Mouse (Mus musculus) heart, adult 2 months (tissue): ENCODE measurements at regions not wholly inside any gene's neighbourhood (a gene's known extent, or its start where the extent isn't known, plus 50 kb on each side); places are given as distances from the start of the nearest gene placed in this dataset.

Source experiments
- CTCF ChIP-seq: fragments of 200-600 bp; IDR thresholded peaks from 2 replicates; pipeline ENCODE4 v1.8.1; 2022; ENCODE audit warnings: antibody characterized with exemption, mild to moderate bottlenecking, moderate library complexity
- EP300 ChIP-seq: fragments of 200-500 bp; IDR thresholded peaks from 2 replicates; pipeline ENCODE4 v1.6.1; 2011; ENCODE audit warnings: low read depth, low read length, control low read depth; ENCODE audit not compliant: insufficient read depth
- POLR2A ChIP-seq: fragments of 200-500 bp; IDR thresholded peaks from 2 replicates; pipeline ENCODE4 v1.6.1; 2011; ENCODE audit warnings: mild to moderate bottlenecking, low read depth, low read length, control low read depth; ENCODE audit not compliant: insufficient read depth

DNA sequence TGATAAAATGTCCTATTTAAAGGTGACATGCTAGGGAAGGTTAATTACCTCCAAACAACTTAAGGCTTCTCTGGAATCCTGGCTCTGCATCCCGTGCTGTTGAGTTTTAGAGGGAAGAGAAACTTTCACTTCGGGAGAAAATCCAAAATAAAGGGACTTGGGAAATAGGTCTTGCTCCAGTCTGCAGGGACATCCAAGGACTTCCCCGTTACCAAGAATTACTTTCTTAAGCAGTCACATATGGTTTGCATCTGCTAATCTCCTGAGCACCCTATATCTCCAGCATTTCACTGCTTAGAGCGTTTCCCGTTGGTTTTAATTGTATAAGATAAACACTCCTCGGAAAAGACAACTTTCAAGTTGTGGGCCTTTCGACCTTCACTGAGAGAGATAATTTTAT lies 63.3 kb upstream of the Gimd1 start:
- TF ChIP-seq POLR2A (no peak), EP300 (no peak), CTCF (no peak)
